Mouse (Mus musculus) ovary, postnatal 10 days (tissue): ENCODE measurements around the gene Aurka.

Experiments
- DNase-seq: peaks from one replicate; pipeline ENCODE4 v3.0.0; 2022; ENCODE audit warnings: low spot score

Gene Aurka

GRCm38 (mm10) chr2:172328248-172328647 lies 42.1 kb downstream of the Aurka start:
- no peak for DNase-seq

DNA sequence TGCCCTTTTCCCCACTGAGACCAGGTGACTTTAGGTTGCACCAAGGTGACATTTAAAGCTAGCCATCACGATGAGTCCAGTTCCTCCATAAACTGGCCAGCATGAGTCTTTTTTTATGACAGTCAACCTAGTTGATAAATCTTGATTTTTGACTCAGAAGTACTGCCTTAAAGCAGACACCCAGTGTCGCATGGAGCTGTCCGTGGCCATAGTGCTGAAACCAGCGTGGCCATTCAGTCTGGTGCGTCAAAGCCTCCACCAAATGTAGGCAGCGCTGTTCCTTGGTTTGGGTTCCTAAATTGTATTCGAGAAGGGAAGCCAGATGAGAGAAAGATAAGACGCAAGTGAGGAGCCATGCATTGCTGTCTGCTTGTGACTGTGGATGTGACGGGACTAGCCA lies 49.5 kb downstream of the Aurka start:
- DNase-seq = peak; percentile 63

GRCm38 (mm10) chr2:172311731-172312130 lies 58.6 kb downstream of the Aurka start:
- DNase-seq = no peak

- DNase-seq = no peak
These were observed 63.8 kb downstream of the Aurka start for GRCm38 (mm10) chr2:172306544-172306943.
